Mouse (Mus musculus) bone marrow macrophage, adult 2 months (primary cell): ENCODE results near the gene AA986860.

Experiments used
- CTCF ChIP-seq: IDR thresholded peaks from 2 replicates; pipeline ENCODE4 v1.5.1; 2012; ENCODE audit warnings: low read depth, mild to moderate bottlenecking, low read length, moderate library complexity
- POLR2A ChIP-seq: IDR thresholded peaks from 2 replicates; pipeline ENCODE4 v1.6.1; 2012; ENCODE audit warnings: mild to moderate bottlenecking, low read depth, low read length, borderline replicate concordance

GRCm38 (mm10) chr1:130683905-130684304 lies 47.9 kb upstream of the AA986860 start:
- no peak for TF ChIP-seq CTCF
- no peak for TF ChIP-seq POLR2A
